Mouse (Mus musculus) cerebellum, postnatal 25 days (tissue): Measurements from ENCODE around the gene Timp3.

Source experiments
- DNase-seq, 2 experiments: peaks; one replicate each; pipeline ENCODE4 v3.0.0; 2021; ENCODE audit warnings: mixed read lengths in 2 of 2

Gene Timp3

DNA sequence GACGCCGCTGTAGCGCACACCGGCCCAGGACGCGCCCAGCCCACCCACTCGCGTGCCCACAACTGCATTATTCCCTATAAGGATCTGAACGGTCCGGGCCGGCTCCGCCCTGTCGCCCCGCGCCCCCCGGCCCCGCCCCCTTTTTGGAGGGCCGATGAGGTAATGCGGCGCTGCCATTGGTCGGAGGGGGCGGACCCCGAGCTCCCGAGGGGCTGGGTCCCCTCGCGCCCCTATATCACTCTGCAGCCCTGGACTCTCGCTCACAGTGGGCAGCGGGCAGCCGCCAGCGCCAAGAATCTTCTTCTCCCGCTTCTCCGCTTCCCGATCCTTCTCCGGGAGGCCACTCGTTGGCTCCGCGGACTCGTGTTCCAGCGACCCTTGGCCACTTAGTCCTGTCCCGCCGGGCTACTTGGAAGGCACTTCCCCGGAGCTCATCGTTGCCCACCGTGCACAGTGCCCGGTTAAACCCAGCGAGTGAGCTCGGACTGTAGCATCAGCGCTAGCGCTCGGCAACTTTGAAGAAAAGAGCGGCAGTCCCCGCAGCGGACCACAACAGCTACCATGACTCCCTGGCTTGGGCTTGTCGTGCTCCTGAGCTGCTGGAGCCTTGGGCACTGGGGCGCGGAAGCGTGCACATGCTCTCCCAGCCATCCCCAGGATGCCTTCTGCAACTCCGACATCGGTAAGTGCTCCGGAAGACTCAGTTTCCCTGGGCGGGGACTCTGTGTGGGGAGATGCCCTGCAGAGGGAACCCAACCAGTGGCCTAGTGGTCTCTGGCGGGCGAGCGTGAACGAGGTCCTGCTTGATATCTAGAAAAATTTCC is at the start of gene Timp3:
Gene Timp3 (plus strand): TSS at position 80 of the 824 bp plus-strand sequence.
- peak; percentile 49 to 62 for DNase-seq

DNA sequence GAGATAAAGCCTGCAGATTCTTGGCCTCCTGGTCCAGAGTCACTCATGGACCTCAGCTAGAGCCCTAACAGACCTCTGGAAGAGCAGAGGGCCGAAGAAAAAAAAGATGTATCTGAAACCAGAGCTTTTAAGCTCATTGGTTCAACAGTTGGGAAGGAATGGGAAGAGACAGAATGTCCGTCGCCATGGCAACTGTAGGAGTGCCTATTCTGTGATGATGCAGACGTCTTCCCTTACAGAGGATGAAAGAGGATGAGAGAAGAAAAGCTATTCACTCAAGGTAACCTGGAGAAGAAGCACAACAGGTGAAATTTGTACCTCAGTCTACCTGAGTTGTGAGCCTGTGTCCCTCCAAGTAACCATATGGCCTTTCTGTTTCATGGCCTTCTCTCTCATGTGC is 44.0 kb upstream of the Timp3 start:
- DNase-seq: no peak

- no peak for DNase-seq
These were observed 43.1 kb upstream of the Timp3 start for GRCm38 (mm10) chr10:86257045-86257444.

DNA sequence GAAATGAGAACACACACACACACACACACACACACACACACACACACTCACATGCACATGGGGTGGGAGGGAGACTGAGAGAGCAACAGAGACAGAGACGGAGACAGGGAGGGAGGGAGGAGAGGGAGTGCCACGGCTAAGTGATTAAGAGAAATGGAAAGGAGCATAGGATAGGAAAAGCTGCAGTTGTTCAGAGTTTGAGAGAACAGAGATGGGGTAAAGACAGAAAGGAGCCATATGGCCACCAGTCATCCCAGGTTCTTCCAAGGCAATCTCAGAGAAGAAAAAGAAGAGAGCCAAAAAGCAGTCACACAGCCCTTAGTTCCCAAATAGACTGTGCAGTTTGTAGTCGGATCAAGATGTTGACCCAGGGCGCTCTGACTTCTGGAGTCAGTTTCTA is 42.1 kb upstream of the Timp3 start:
- no peak for DNase-seq

- DNase-seq: no peak
These were observed 41.2 kb upstream of the Timp3 start for GRCm38 (mm10) chr10:86258992-86259391.

GRCm38 (mm10) chr10:86261725-86262124 is 38.4 kb upstream of the Timp3 start:
- no peak for DNase-seq

DNA sequence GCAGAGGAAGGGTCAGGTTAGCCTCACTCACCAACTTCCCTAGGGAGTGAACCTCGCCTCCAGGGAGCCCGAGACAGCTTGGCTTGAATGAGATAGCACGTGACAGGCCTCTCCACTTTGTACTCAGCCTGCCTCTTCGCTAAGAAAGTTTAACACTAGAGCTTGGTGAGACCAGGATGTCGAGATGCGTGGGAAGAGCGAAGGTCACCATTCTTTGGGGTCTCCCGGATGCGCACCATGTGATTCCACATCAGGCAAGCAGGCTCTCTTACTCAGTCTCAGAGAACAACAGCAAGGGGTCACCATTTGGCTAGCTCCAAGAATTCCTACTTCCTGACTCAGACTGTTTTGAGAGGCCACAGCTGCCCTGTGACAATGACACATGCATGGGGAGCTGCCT is 35.6 kb upstream of the Timp3 start:
- no peak for DNase-seq

- no peak for DNase-seq
These were observed 29.9 kb upstream of the Timp3 start for GRCm38 (mm10) chr10:86270254-86270653.

- no peak for DNase-seq
These were observed 27.3 kb upstream of the Timp3 start for GRCm38 (mm10) chr10:86272826-86273225.

GRCm38 (mm10) chr10:86273410-86274191 is 26.6 kb upstream of the Timp3 start:
- DNase-seq: no peak

- DNase-seq: no peak
These were observed 24.6 kb upstream of the Timp3 start for GRCm38 (mm10) chr10:86275585-86275984.

DNA sequence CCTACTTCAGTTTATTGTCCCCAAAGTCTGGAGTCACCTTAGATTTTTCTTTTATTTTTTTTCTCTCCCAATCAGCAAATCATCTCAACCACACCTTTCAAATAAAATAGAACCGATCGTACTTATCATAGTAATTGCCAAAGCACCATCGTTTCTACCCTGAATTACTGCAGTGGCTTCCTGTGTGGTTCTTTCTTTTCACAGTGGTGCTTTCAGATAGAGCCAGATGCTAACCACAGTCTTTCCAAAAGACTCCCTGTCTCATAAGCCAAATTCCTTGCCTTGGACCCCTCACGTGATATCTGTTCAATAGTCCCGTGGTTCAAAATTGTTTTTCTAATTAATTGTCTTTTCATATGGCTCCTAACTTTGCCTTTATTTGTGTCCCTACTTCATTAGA is 22.8 kb upstream of the Timp3 start:
- DNase-seq: no peak

DNA sequence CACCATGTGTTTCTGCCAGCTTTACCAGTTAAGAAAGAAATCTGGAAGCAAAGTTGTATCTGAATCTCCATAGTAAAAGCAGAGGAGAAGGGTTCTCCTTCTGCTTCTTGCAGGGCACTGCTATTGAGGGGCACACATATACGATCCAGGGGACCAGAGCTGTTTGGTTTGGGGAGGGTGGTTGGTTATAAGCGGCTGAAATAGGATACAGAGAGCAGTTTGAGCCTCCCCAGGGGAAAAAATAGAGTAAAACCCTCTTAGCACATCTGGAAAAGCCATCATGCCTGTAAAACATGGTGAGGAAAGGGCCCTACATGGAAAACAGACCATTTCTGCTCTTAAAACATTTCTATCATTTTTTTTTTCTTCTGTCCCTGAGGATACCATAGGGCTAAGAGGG is 21.7 kb upstream of the Timp3 start:
- DNase-seq: no peak

GRCm38 (mm10) chr10:86279579-86280168 is 20.5 kb upstream of the Timp3 start:
- DNase-seq: no peak

DNA sequence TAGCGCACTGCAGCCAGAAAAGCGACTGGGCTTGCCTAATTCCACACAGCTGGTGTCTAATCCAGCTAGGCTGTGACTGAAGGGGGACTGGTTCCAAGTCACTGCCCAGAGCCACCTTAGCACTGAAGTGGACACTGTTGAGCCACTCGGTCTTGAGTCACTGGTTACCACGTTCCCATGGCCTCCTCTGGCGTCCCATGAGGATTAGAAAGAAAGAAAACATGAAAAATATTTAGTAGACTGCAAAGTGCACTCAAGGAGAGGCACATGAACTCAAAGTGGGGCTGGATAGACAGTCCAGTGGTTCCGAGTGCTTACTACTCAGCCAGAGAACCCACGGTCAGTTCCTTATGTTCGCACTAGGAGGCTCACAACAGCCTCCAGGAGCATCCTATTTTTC is 18.9 kb upstream of the Timp3 start:
- DNase-seq: no peak

- no peak for DNase-seq
These were observed 13.7 kb upstream of the Timp3 start for GRCm38 (mm10) chr10:86286508-86286907.

DNA sequence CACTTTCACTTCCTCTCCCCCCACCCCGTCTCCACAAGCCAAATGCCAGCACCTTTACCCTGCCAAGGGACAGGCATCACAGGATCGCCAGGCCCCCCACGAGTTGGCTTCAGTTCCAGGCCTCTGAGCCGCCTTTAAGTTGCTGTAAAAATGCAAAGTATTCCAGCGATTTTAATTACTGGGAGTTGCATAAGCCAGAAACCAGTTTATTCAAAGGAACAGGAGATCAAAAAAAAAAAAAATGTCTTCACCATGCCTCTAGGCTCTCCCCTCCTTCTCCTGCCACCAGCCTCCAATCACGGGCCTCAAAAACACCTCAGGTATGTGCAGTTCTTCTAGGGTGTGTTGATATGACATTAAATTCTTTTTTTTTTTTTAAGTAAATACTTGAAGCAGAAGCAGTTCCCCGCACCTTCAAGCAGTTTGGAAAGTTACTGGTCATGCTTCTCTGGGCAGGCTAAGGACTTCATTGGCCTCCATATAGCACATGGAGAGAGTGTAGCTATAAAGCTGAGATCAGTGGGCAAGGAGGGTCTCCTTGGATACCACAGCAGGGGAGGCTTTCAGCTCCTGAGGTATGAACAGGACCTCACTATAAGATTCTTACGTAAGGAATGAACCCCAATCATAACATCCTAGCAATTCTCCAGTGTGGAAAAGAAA is 9.9 kb upstream of the Timp3 start:
- DNase-seq: no peak

DNA sequence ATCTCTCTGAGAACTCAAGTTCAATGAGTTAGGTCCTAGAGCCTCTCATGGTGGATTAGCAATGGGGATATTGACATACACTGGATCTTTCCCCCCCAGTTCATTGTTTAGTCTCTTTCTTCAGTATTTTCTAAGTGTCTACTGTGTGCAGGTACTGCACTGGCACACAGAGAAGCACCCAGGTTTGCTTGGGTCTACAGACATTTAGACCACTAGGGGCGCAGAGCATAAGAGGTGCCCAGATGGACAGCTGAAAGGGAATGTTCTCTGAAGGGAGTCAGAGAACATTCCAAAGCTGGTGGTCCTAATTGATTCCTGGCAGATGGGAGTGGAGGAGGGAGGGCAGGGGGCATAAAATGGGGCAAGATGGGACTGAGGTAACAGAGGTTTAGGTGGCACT is 6.3 kb upstream of the Timp3 start:
- DNase-seq: no peak

- no peak for DNase-seq
These were observed 5.4 kb upstream of the Timp3 start for GRCm38 (mm10) chr10:86294599-86295365.

DNA sequence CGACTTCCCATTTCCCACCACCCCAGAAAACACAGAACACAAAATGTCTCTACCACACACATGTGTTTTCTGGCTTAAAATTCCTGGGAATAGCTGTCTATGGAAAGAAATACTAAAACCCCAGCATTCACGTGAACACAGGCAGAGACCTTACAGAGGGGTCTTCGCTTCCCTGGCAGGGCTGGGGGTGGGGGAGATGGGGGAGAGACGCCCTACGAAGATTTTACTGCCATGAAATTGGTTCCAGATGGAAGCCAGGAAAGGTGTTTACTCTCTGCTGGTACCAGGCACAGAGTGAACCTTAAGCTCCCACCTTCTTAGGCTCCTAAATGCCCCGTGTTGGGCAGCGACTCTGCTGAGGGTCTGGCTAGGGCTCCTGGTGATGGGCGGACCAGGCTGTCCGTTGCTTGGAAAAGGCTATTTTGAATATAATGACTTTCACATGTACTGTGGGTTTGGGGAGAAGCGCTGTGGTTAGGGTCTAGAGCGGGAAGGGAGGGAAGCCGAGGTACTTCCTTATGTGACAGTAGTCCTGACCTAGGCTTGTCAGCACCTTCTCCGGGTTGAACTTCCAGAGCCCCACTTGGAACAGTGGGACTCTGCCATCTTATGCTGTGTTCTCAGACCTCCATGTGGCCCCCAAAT is 4.6 kb upstream of the Timp3 start:
- DNase-seq: no peak

DNA sequence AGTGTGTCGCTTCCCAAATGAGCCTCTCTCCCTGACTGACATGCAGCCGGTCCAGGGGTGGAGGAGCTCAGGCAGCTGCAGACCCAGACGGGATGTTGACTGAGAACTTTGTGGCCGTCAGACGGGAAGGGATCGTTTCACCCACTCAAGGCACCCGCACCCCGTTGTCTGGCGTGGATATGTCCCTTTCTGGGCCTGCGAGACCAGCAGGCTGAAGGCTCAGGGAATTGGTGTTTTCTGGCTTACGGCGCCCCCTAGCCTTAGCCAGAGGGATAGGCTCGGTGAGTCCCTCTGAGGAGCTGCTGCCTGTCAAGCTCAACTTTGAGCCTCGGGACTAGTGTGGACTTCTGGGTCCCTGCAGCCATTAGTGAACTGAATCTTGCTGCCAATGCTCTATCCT is 4.1 kb upstream of the Timp3 start:
- peak; percentile 83 to 86 for DNase-seq

DNA sequence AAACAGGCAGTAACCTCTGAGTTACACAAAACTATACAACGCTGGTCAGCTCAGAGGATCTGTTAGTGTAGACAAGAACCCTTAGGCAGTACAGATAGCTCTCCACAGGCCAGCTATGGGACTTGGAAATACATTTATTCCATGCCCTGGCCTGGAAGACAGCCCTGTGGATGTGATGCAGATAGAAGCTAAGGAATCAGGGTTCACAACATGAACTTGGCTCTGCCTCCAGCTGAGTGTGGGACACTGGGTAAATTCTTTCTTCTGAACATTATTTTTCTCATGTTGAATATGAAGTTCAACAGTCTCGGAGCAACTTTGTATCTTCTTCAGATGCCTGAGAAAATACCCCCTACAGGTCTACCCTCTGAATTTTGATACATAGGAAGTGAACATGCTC is 2.9 kb upstream of the Timp3 start:
- DNase-seq: no peak
